Mouse (Mus musculus): ENCODE measurements around the gene Rnf19b. TPM values are rescaled to one million over a fixed set of nuclear protein-coding genes. Genes with fewer than 3 reads are reported as not detected.

The Rnf19b gene
- polyA plus RNA-seq, 1 experiment from 2014 or later, result 7.2 TPM

GRCm38 (mm10) chr4:129102133-129102829 lies 44.2 kb downstream of the Rnf19b start:
- ATAC-seq (replicated peaks; ENCODE audit: low FRiP score) (no peak), DNase-seq (ENCODE audit: low spot score) (no peak)
- Histone ChIP-seq H3K9ac (ENCODE audit: low read depth, low read length) (no peak overlapping the region), H3K4me3 (ENCODE audit: low read depth, low read length) (no peak overlapping the region), H3K4me1 (replicated peaks; ENCODE audit: control insufficient read depth, insufficient read depth, low read length) (peaks cover 3% of the 10 kb centered on the region), H3K9me3 (ENCODE audit: control insufficient read depth, low read length) (no peaks in the 10 kb centered on the region), H3K27ac (ENCODE audit: low read depth, low read length) (no peak overlapping the region), H3K36me3 (ENCODE audit: control insufficient read depth, insufficient read depth, low read length) (no peaks in the 10 kb centered on the region), H3K4me2 (no peak overlapping the region), H3K27me3 (replicated peaks; ENCODE audit: control insufficient read depth, insufficient read depth, low read length) (peaks cover 33% of the 10 kb centered on the region)
- WGBS, result 52% methylated on average over 14 of the region's 14 CpGs

- H3K4me1 ChIP-seq (replicated peaks; ENCODE audit: control insufficient read depth, insufficient read depth, low read length), result peaks cover 3% of the 10 kb centered on the region
- H3K27ac ChIP-seq (ENCODE audit: low read depth, low read length), result no peak within 1 kb of the TSS
- H3K9me3 ChIP-seq (ENCODE audit: control insufficient read depth, low read length), result no peaks in the 10 kb centered on the region
- H3K36me3 ChIP-seq (ENCODE audit: control insufficient read depth, insufficient read depth, low read length), result no peaks in the 10 kb centered on the region
- 3% methylated on average over 35 of the region's 40 CpGs for WGBS
- H3K9ac ChIP-seq (ENCODE audit: low read depth, low read length), result 0 out of 2 replicates have a peak within 1 kb of the TSS, but pooled peaks have one; percentile 31
- DNase-seq (ENCODE audit: low spot score), result no peak
- H3K27me3 ChIP-seq (replicated peaks; ENCODE audit: control insufficient read depth, insufficient read depth, low read length), result peaks cover 41% of the 10 kb centered on the region
- peak within 1 kb of the TSS; percentile 61 for H3K4me2 ChIP-seq
- H3K4me3 ChIP-seq (ENCODE audit: low read depth, low read length), result peak within 1 kb of the TSS; percentile 30
- no peak for ATAC-seq (replicated peaks; ENCODE audit: low FRiP score)
Observed at GRCm38 (mm10) chr4:129105356-129105755, 47.3 kb downstream of the Rnf19b start, which contains the start of gene Tmem54. TSS of gene Tmem54 (plus strand) at chr4:129105548.

- Histone ChIP-seq H3K4me3 (ENCODE audit: low read depth, low read length) (no peak overlapping the region), H3K9me3 (ENCODE audit: control insufficient read depth, low read length) (no peaks in the 10 kb centered on the region), H3K36me3 (ENCODE audit: control insufficient read depth, insufficient read depth, low read length) (no peaks in the 10 kb centered on the region), H3K9ac (ENCODE audit: low read depth, low read length) (no peak overlapping the region), H3K4me2 (no peak overlapping the region), H3K27me3 (replicated peaks; ENCODE audit: control insufficient read depth, insufficient read depth, low read length) (peaks cover 41% of the 10 kb centered on the region), H3K27ac (ENCODE audit: low read depth, low read length) (no peak overlapping the region), H3K4me1 (replicated peaks; ENCODE audit: control insufficient read depth, insufficient read depth, low read length) (peaks cover 3% of the 10 kb centered on the region)
- DNase-seq (ENCODE audit: low spot score) (no peak), ATAC-seq (replicated peaks; ENCODE audit: low FRiP score) (no peak)
- WGBS, result 21% methylated on average over 9 of the region's 9 CpGs
Observed at GRCm38 (mm10) chr4:129106073-129106472, 48.0 kb downstream of the Rnf19b start.

DNA sequence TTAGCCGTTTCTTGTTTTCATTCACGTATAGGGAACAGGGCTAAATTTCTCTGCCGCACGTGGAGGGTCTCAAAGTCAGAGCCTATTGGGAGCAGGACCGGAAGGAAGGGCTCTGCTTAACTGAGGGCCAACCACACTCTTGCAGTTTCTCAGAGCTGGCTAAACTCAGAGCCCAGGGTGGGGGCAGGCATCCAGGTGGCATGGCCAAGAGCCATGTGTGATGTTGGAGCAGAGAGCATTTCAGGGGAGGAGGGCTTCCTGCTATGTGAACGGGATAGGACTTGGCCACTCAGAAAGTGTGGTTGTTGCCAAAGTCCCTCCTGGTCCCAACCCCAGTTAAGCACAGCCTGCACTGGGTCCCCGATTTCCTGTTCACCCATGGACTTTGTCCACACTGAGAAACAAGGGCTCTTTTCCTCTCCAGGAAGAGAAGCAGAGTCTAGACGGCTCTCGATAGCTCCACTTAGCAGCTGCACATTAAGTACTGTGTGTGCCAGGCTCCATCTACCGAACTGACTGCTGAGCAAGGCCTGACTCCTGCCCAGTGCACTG lies 49.4 kb downstream of the Rnf19b start:
- ATAC-seq (replicated peaks; ENCODE audit: low FRiP score) (no peak), DNase-seq (ENCODE audit: low spot score) (no peak)
- Histone ChIP-seq H3K27ac (ENCODE audit: low read depth, low read length) (no peak overlapping the region), H3K27me3 (replicated peaks; ENCODE audit: control insufficient read depth, insufficient read depth, low read length) (peaks cover 41% of the 10 kb centered on the region), H3K4me1 (replicated peaks; ENCODE audit: control insufficient read depth, insufficient read depth, low read length) (peaks cover 3% of the 10 kb centered on the region), H3K36me3 (ENCODE audit: control insufficient read depth, insufficient read depth, low read length) (no peaks in the 10 kb centered on the region), H3K4me3 (ENCODE audit: low read depth, low read length) (no peak overlapping the region), H3K9me3 (ENCODE audit: control insufficient read depth, low read length) (no peaks in the 10 kb centered on the region), H3K4me2 (no peak overlapping the region), H3K9ac (ENCODE audit: low read depth, low read length) (no peak overlapping the region)
- 70% methylated on average over 10 of the region's 10 CpGs for WGBS

- H3K9ac ChIP-seq (ENCODE audit: low read depth, low read length), result no peak overlapping the region
- peaks cover 40% of the 10 kb centered on the region for H3K27me3 ChIP-seq (replicated peaks; ENCODE audit: control insufficient read depth, insufficient read depth, low read length)
- peaks cover 3% of the 10 kb centered on the region for H3K4me1 ChIP-seq (replicated peaks; ENCODE audit: control insufficient read depth, insufficient read depth, low read length)
- H3K36me3 ChIP-seq (ENCODE audit: control insufficient read depth, insufficient read depth, low read length), result no peaks in the 10 kb centered on the region
- H3K27ac ChIP-seq (ENCODE audit: low read depth, low read length), result no peak overlapping the region
- no peak overlapping the region for H3K4me2 ChIP-seq
- no peak for DNase-seq (ENCODE audit: low spot score)
- H3K9me3 ChIP-seq (ENCODE audit: control insufficient read depth, low read length), result no peaks in the 10 kb centered on the region
- no peak overlapping the region for H3K4me3 ChIP-seq (ENCODE audit: low read depth, low read length)
- ATAC-seq (replicated peaks; ENCODE audit: low FRiP score), result no peak
- WGBS, result 84% methylated on average over 7 of the region's 7 CpGs
Observed at GRCm38 (mm10) chr4:129108624-129109023, 50.6 kb downstream of the Rnf19b start.

GRCm38 (mm10) chr4:129110804-129111203 lies 52.7 kb downstream of the Rnf19b start:
- no peaks in the 10 kb centered on the region; the same call in 1 of the 2 replicates for H3K4me1 ChIP-seq (replicated peaks; ENCODE audit: control insufficient read depth, insufficient read depth, low read length)
- no peak overlapping the region for H3K9ac ChIP-seq (ENCODE audit: low read depth, low read length)
- H3K4me3 ChIP-seq (ENCODE audit: low read depth, low read length), result no peak overlapping the region
- H3K9me3 ChIP-seq (ENCODE audit: control insufficient read depth, low read length), result no peaks in the 10 kb centered on the region
- H3K27me3 ChIP-seq (replicated peaks; ENCODE audit: control insufficient read depth, insufficient read depth, low read length), result peaks cover 18% of the 10 kb centered on the region
- H3K27ac ChIP-seq (ENCODE audit: low read depth, low read length), result no peak overlapping the region
- ATAC-seq (replicated peaks; ENCODE audit: low FRiP score) (no peak), DNase-seq (ENCODE audit: low spot score) (no peak)
- 78% methylated on average over 6 of the region's 6 CpGs for WGBS
- H3K36me3 ChIP-seq (ENCODE audit: control insufficient read depth, insufficient read depth, low read length), result no peaks in the 10 kb centered on the region
- H3K4me2 ChIP-seq, result no peak overlapping the region

DNA sequence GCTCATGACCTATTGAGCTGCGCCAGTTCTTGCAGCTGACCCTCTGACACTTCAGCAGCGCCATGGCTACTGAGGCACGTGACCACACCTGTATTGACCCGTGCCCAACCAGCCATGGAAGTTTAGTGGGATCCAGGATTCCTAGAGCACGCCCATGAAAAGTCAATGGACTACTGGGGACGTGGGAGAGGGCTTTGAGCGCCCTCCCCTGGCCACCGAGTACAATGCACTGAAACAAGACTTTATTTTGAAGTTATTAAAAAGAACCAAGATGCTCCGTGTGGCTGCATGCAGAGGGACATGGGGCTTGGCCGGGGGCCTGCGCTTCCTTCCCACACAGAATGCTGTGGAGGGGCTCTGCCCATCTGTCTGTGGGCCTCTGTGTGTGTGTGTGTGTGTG lies 53.3 kb downstream of the Rnf19b start:
- no peak for ATAC-seq (replicated peaks; ENCODE audit: low FRiP score)
- no peaks in the 10 kb centered on the region for H3K9me3 ChIP-seq (ENCODE audit: control insufficient read depth, low read length)
- no peak overlapping the region for H3K4me3 ChIP-seq (ENCODE audit: low read depth, low read length)
- H3K27me3 ChIP-seq (replicated peaks; ENCODE audit: control insufficient read depth, insufficient read depth, low read length), result peaks cover 13% of the 10 kb centered on the region
- H3K9ac ChIP-seq (ENCODE audit: low read depth, low read length), result no peak overlapping the region
- 55% methylated on average over 11 of the region's 11 CpGs for WGBS
- no peaks in the 10 kb centered on the region; the same call in 1 of the 2 replicates for H3K4me1 ChIP-seq (replicated peaks; ENCODE audit: control insufficient read depth, insufficient read depth, low read length)
- no peak for DNase-seq (ENCODE audit: low spot score)
- H3K36me3 ChIP-seq (ENCODE audit: control insufficient read depth, insufficient read depth, low read length), result no peaks in the 10 kb centered on the region
- no peak overlapping the region for H3K4me2 ChIP-seq
- H3K27ac ChIP-seq (ENCODE audit: low read depth, low read length), result no peak overlapping the region

- DNase-seq (ENCODE audit: low spot score), result no peak
- Histone ChIP-seq H3K4me1 (replicated peaks; ENCODE audit: control insufficient read depth, insufficient read depth, low read length) (no peaks in the 10 kb centered on the region; the same call in 1 of the 2 replicates), H3K27me3 (replicated peaks; ENCODE audit: control insufficient read depth, insufficient read depth, low read length) (peaks cover 8% of the 10 kb centered on the region), H3K9ac (ENCODE audit: low read depth, low read length) (no peak overlapping the region), H3K27ac (ENCODE audit: low read depth, low read length) (no peak overlapping the region), H3K4me3 (ENCODE audit: low read depth, low read length) (no peak overlapping the region), H3K4me2 (no peak overlapping the region), H3K36me3 (ENCODE audit: control insufficient read depth, insufficient read depth, low read length) (no peaks in the 10 kb centered on the region), H3K9me3 (ENCODE audit: control insufficient read depth, low read length) (no peaks in the 10 kb centered on the region)
- 59% methylated on average over 12 of the region's 13 CpGs for WGBS
- no peak; the same call in 1 of the 2 replicates for ATAC-seq (replicated peaks; ENCODE audit: low FRiP score)
Observed at GRCm38 (mm10) chr4:129112231-129112630, 54.2 kb downstream of the Rnf19b start.
